Mouse (Mus musculus) gastrocnemius, postnatal 4 days (tissue): Measurements from ENCODE around the gene Ankmy1. TPM values are rescaled to one million over a fixed set of nuclear protein-coding genes. Genes with fewer than 3 reads are reported as not detected.

Source experiments
- DNase-seq, 2 experiments: peaks; one replicate each; pipeline ENCODE4 v3.0.0; 2021 to 2022; ENCODE audit warnings: low spot score in 2 of 2, mixed read lengths in 2 of 2
- total RNA-seq, 2 experiments: library from RNA; stranded (reverse); gene quantifications; 2 replicates each; pipeline ENCODE4 v1.2.3; 2021

The Ankmy1 gene
- total RNA-seq, 2 experiments from 2014 or later, result 0.52 to 0.70 TPM

DNA sequence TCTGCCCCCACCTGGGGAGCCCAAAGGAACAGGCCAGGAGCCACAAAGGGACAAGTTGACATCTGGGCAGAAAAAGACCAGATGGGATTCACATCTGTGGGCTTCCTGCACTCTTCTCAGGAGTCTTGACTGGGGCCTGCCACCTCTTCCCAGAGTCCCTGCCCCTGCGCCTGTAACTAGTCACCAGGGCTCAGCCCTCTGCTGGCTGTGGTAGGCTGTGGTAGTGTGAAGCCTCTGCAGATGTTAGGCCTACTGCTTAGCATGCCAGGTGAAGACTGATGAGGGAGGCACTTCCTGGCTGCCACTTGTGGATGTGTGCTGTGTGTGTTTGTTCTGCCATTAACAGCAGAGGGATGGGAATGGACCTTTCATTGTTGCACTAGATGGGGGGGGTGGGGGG is 9.6 kb upstream of the Ankmy1 start:
- DNase-seq, result no peak

DNA sequence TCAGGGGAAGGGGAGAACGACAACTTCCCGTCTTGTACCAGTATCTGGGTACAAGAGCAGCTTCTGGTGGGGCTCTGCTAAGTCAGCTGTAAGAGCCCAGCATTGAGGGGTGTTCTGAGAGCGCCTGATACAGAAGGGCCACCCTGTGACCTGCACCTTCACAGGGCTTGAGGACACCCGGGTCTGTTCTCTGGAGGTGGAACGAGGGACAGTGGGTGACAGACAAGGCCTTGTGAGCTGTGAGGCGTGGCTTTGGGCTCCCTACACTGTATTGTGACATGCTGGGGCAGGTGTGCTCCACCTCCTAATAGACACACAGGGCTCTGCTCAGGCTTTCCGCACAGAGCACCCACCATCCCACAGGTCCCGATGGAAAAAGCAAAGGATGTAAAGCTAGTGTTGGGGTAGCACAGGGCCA is 9.0 kb upstream of the Ankmy1 start:
- no peak for DNase-seq

DNA sequence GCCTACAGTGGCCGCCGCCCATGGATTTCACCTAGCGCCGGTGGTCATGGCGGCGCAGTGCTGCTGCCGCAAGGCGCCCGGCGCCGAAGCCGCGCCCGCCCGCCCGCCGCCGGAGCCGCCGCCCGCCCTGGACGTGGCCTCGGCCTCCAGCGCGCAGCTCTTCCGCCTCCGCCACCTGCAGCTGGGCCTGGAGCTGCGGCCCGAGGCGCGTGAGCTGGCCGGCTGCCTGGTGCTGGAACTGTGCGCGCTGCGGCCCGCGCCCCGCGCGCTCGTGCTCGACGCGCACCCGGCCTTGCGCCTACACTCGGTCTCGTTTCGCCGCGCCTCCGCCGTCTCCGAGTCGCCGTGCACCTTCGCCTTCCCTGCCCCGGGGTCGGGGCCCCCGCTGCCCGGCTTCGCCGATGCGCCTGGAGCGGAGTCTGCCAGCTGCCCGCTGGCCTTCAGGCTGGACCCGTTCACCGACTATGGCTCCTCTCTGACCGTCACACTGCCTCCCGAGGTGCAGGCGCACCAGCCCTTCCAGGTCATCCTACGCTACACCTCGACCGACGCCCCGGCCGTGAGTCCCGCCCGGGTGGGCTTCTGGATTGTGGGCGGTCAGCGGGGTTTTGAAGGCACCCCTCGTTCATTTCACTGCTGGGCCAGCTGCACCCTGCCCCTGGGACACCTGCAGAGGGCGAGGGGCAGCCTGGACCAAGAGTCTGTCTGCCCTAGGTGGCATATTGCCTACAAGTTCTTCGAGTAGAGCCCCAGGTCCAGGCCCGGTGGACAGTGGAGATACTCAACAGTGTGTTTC is 8.4 kb upstream of the Ankmy1 start:
- DNase-seq, result peak in 1 of 2 experiments; percentile 74

DNA sequence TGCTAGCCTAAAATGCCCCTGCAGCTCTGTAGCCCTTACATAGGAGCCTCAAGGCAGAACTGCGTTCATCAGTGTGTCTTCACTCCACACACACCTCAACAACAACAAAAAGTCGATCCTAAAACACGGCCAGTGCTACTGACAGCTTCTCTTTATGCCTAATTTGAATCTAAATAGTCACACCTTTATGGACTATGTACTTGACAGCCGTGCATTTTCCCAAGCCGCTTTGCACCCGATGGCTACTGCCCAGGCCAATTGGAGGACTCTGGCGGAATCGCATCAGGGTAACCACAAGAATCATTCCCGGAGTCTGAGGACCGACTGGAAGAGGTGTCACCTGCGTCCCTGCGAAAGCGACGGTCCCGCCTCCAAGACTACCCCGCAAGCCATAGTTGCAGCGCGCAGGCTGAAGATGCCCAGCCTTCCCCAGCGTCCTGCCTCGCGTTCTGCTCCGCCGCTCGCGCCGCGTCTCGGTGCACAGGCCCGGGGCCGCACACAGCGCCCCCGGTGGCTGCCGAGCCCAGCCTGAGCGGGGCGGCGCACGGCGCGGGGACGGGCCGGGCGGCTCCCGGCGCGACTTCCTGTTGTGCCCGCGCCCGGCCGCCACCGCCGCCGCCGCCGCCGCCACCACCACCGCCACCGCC is 7.7 kb upstream of the Ankmy1 start, which contains the start of gene Rnpepl1:
TSS of gene Rnpepl1 (plus strand) at position 545 of the 647 bp plus-strand sequence.
- DNase-seq, result peak; percentile 63 to 76

DNA sequence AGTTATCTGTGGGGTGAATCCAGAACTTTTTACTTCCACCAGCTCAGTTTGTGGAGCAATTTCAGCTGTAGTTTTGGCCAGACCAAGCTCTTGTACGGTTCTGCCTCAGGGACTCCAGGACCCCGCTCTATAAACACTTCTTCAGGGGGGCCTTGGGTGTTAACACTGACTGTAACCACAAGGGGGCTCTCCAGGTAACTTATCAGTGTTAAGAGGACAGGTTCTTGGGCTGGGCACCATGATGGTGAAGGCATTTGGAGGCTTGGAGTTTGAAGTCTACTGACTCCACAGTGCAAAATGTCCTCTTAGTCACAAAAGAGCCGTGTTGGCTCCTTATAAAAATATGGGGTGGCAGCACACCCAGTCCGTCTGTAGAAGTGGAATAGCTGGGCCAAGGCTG is 6.4 kb upstream of the Ankmy1 start:
- no peak for DNase-seq

DNA sequence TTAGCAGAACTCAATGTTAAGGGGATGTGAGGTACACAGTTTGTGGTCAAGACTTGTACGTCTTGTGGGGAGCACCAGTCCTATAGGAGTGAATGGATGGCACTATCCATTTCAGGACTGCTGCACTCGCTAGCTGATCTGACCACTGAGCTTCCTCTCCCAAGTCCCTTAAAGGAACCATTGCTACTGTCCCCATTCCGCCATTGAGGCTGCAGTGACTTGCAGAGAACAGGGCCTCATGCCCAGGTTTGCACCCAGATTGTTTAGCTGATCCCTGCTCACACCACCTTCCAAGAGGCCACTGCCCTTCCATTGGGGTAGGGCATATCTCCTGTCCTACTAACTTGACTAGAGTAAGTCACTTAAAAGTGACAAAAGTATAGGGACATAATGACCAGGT is 6.0 kb upstream of the Ankmy1 start:
- DNase-seq, result no peak

DNA sequence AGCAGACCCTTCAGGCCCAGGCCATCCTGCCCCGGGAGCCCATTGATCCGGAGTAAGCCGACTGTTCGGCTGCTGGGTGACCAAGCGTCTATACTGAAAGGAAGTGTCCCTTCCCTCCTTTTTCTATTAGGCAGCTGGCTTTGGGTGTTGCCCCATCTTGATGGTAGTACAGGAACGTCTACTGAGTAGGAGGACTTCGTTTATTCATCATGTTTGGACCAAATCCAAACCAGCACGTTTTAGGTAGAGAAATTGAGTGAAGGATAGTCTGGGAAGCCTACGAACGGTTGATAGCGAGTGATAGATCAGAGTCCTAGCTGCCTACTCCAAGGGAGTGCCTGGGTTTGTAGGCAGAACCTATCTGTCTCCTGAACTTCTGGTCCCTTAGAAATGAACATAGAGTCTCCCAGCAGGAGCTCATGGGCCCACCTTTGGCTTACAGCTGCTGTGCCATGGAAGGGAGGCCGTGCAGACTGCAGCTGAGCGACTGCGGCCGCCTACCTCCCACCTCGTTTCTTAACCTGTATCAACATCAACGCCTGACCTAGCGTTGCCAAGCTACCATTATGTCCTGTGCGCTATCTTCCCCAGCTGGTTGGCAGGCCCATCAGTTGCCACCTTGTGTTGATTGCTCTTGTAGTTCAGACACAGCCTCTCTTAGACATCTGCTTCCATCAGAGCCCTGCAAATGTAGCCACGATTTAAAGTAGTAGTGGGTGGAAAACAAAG is 5.1 kb upstream of the Ankmy1 start:
- DNase-seq, result no peak

DNA sequence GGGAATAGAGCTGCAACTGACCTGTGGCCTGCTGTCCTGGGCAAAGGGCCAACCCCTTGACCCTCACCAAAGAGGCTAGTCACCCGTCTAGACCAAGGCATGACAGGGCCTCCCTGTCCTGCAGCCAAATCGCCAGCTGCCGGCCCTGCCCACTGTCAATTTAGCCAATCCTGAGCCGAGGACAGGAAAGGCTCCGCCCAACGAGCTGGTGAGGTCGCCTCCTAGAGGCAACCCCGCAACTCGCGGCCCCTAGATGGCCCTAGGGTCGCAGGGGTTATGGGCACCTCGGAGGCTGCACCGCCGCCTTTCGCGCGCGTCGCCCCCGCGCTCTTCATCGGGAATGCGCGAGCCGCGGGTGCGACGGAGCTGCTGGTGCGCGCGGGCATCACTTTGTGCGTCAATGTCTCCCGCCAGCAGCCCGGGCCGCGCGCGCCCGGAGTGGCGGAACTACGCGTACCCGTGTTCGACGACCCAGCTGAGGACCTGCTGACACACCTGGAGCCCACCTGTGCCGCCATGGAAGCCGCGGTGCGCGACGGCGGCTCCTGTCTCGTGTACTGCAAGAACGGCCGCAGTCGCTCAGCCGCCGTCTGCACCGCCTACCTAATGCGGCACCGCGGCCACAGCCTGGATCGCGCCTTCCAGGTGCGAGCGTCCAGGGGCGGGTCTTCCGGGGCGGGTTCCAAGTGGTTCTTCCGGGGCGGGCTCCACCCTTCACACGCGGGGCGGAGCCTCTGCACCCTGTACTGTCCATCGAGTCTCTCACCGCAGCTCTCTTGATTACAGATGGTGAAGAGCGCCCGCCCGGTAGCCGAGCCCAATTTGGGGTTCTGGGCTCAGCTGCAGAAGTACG is 4.3 kb upstream of the Ankmy1 start, which contains the start of gene Dusp28:
TSS of gene Dusp28 (plus strand) at position 203 of the 853 bp plus-strand sequence.
- DNase-seq, result peak; percentile 70 to 86

DNA sequence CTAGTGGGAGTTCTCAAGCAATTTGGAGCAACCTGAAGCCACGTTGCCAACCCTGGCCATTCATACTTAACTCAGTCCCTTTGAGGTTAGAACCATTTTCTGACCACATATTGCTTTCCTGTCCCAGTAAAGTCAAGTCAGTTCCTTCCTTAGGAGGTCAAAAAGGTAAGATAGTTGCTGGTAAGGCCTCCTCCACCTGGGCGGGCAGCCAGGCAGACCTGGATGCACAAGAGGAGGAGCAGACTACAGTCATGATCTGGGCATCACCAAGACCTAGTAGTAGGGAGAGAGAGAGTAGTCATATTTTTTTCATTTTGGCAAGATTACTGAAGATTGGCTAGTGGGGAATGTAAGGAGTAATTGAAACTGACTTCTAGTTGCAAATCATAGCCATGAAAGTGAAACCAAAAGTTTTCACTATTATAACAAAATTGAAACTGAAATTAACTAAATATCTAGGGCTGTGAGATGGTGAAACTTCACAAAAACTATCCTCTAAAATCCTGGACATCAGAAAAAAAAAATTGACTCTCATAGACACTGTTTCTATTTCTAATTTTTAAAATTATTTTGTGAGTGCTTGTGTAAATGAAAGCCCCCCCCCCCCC is 3.1 kb upstream of the Ankmy1 start:
- no peak for DNase-seq

DNA sequence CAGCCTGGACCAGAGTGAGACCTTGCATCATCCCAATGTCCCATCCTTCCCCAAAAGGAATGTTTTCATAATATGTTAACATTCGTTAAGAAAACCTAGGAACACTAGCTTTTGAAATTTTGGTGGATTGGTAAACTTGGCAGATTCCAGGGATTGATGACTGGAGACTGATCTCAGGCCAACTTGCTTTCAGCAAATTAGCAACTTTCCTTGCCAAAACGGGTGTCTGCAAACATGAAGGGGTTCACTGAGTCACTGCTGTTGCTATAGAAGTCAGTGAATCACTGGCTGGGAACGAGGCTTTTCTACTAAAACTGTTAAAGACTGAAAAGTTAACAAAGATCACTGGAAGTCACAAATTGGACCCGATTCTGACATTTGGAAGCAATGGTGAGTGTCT is 921 bp upstream of the Ankmy1 start:
- DNase-seq, result no peak

DNA sequence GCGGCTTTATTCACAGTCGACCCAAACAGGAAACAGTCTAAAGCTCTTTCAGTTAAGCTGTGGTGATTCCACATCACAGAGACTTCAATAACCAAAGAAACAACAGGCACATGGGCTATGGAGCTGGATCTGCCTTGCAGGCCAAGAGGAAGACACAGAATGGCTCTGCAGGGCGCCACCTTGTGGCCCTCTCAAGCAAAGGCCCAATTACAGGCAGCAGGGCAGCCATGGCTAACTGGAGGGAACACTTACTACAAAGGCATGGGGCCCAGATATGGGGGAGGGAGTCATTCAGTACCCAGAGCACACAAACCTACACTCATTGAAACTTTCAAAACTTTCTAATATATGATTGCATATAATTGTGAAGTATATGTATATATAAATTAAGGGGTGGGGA is 7.6 kb downstream of the Ankmy1 start:
- DNase-seq, result peak; percentile 49 to 76

DNA sequence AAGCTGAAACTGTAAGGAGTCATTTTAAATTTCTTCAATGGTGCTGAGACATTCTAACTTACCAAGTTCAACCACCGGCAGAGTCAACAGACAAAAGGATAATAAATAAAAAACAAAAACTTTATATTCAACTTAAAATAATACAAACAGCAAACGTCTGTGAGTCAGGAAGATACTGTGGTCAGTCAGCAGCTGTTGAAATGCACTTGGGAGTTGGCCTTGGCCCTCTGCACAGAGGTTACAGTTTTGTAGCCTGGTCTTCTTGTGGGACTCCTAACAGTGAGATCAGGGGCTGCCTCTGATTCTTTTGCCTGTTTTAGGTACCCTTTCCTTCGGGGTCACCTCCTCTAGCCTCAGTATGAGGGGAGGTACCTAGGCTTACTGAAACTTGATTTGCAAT is 8.8 kb downstream of the Ankmy1 start:
- no peak for DNase-seq

DNA sequence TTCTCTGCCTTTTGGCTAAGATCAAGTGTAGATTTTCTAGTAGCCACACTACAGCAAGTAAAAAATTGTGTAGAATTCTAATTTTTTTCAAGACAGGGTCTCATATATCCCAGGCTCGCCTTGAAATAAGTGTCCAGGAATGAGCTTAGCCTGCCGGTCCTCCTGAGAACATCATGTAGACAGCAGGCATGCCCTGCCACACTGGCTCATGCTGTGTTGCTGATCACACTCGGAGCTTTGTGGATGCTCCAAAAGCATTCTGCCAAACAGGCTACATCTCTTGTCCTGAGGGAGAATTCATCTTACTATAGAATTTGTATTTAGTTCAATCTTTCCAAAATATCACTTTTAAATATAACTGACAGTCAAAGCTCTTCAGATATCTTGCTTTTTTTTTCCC is 9.9 kb downstream of the Ankmy1 start:
- DNase-seq, result no peak

DNA sequence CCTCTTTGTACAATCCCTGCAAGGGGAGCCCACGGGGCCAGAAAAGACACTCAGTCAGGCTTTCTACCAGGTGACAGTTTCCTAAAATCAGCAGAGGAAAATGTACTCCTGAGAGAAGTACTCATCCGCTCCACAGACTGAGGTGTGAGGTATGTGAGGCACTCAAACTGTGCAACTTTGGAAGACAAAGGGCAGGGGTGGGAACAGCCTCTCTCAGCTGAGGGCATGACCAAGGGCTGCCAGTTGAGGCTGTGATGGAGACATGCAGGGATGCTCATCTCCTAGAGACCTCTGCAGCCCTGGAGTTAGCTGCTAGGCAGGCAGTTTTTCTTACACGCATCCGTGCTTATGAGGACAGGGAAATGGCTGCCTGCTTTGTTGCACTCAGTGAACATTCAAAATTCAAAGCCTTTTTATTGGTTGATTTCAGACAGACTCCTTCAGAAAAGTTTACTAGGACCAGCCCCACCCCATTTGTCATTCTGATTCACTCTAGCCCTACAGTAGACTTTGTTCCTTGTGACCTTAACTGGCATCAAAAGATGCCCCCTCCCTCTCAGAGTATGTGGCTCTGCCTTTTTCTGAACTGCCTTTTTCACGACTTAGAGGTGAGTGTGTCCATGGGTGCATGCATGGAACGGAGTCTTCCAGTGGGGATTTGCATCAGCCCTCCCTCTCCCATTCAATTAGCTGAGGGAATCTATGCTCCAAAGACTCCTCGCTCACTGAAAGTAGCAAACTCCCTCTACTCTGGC is 13.6 kb downstream of the Ankmy1 start:
- no peak for DNase-seq

DNA sequence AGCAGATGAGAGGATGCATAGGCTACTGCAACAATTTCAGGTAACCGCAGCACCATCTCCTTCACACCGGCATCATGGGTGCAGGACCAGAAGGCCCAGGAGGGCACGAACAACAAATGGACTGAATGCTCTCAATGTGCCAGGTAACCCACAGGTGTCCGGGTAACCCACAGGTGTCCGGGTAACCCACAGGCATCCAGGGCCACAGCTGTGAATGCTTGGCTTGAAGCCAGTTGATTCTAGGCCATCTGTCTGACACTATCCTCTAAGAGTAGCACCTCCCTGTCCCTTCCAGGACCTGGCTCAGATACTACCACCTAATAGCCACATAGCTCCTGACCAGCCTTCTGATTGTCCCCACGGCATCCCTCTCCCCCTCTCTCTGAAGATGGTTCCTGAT is 20.7 kb downstream of the Ankmy1 start:
- DNase-seq, result no peak

DNA sequence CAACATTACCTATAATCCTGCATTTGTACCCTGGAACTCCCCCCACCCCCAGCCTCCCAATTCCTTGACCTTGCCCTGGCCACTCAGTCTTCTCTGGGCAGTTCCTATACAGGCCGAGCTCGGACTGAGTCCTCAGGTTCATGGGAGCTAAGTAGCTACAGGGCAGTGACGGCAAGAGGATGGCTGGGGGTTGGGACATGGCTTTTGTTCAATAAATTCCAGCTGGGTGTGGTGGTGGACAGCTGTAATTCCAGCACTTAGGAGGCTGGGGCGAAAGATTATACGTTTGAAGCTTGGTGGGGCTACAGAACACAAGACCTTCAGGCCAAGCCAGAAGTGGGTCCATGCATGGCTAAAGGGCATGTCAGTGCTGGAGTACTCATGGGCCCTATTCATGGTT is 22.6 kb downstream of the Ankmy1 start:
- no peak for DNase-seq

DNA sequence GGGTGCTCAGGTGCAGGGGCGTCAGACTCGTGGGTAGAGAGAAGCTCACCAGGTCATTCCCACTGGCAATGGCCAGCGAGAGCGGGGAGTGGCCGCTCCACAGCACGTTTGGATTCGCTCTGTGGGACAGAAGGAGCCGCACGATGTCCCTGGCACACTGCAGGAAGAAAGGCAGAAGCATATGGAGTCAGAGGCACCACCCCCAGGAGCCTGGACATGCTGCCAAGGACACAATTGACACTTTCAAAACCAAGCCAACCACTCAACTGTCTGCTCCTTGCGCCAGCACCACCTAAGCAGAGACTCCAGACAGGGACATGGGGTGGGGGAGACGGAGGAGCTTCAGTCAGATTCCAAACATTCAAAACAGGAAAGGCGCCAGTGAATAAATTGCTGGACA is 23.4 kb downstream of the Ankmy1 start:
- no peak for DNase-seq

DNA sequence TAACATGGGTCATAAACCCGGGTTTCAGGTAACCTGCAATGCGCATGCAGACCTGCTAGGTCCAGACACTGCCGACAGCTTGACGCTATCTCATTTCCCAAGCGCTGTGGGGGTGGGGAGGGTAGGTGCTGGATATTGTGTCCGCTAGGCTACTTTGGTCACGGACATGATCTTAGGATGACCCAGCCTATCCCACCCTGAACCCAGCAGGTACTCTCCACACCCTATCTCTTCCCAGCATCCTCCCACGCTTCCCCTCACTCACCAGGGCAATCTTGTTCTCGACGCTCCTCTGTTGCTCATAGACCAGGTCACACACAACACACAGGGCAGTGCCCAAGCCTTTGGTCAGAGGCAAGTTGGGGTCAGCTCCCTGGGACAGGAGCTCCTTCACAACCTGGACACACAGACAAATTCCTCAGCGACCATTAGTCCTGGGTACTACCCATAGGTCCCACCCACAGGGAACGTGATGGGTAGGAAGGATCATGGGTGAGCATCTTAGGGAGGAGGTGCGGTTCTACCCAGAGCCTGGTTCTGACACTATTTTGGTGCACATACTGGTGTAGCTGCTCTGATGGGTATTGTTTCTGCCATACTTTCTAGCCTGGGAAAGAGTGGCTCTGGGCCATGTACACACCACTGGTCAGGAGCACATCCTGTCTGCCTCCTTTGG is 24.5 kb downstream of the Ankmy1 start:
- DNase-seq, result no peak

DNA sequence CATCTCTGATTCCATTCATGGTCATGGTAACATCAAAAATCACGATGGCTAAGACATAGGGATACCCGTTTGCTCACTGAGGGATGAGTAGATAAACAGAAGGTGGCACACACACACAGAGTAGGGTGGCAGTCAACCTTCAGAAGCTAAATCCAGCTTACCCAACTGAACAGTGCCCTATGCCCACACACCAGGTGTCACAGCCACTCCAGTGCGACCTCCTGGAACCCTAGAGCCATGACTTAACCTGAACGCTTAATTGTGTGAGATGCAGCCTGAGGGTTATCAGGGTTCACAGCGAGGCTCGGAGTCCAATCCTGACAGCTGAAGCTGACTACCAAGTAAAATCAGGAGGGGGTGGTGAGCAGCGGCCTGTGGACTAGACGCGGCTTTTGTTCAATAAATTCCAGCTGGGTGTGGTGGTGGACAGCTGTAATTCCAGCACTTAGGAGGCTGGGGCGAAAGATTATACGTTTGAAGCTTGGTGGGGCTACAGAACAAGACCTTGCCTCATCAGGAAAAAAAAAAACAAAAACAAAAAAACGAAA is 25.2 kb downstream of the Ankmy1 start:
- no peak for DNase-seq
